1 mouse cellular context compared by ENCODE assay signal in genomic region chr11:67039799-67040198, GRCm38 (mm10).
TF ChIP-seq lines count a peak whose summit lies in the region.

No protein-coding gene starts in this region.

TF ChIP-seq in CH12.LX, 34 proteins besides CTCF, POLR2A, EP300 and RAD21 (continued from another document):
- TF ChIP-seq SMC3 (IDR thresholded peaks at IDR 0.05; ENCODE audit: low read depth, low read length) (peak; percentile 19; the same call in 1 of the 2 replicates), TBP (conservative IDR thresholded peaks at IDR 0.05; ENCODE audit: low read depth, low read length) (no peak)
